Mouse (Mus musculus) brain, embryonic 18.5 days (tissue): ENCODE results near the gene Cdc73.
"Not testable (repeated sequence)": the region's sequence is repeated elsewhere in the genome, so short reads cannot be mapped to it uniquely, and the experiment has no call there.

Source experiments
- DNase-seq: peaks from one replicate; pipeline ENCODE4 v3.0.0-alpha.2; 2012; ENCODE audit warnings: low read depth, low spot score

The Cdc73 gene

GRCm38 (mm10) chr1:143675734-143676361, 26.8 kb downstream of the Cdc73 start:
- DNase-seq = peak; percentile 22

GRCm38 (mm10) chr1:143664786-143665185, 37.9 kb downstream of the Cdc73 start:
- DNase-seq = not testable (repeated sequence)

- DNase-seq = no peak
Measured at GRCm38 (mm10) chr1:143663197-143663596, 39.5 kb downstream of the Cdc73 start.

GRCm38 (mm10) chr1:143653646-143654045, 49.0 kb downstream of the Cdc73 start:
- DNase-seq = no peak

GRCm38 (mm10) chr1:143650317-143650716, 52.4 kb downstream of the Cdc73 start:
- DNase-seq = no peak

GRCm38 (mm10) chr1:143646219-143646618, 56.5 kb downstream of the Cdc73 start:
- DNase-seq = no peak

GRCm38 (mm10) chr1:143645386-143645785, 57.3 kb downstream of the Cdc73 start:
- no peak for DNase-seq

GRCm38 (mm10) chr1:143644221-143644620, 58.5 kb downstream of the Cdc73 start:
- DNase-seq = peak; percentile 66

- DNase-seq = peak; percentile 73
Measured at GRCm38 (mm10) chr1:143640650-143641407, 61.9 kb downstream of the Cdc73 start, which contains the start of gene B3galt2. Gene B3galt2, plus strand, starts transcription at chr1:143640664.

GRCm38 (mm10) chr1:143632854-143633587, 69.7 kb downstream of the Cdc73 start:
- DNase-seq = no peak

- no peak for DNase-seq
Measured at GRCm38 (mm10) chr1:143632361-143632760, 70.3 kb downstream of the Cdc73 start.

- DNase-seq = no peak
Measured at GRCm38 (mm10) chr1:143631337-143631736, 71.4 kb downstream of the Cdc73 start.

- DNase-seq = no peak
Measured at GRCm38 (mm10) chr1:143622634-143623033, 80.1 kb downstream of the Cdc73 start.

- DNase-seq = no peak
Measured at GRCm38 (mm10) chr1:143621930-143622329, 80.8 kb downstream of the Cdc73 start.

GRCm38 (mm10) chr1:143619760-143620159, 82.9 kb downstream of the Cdc73 start:
- DNase-seq = no peak

- DNase-seq = no peak
Measured at GRCm38 (mm10) chr1:143612901-143613300, 89.8 kb downstream of the Cdc73 start.

- no peak for DNase-seq
Measured at GRCm38 (mm10) chr1:143608911-143609310, 93.8 kb downstream of the Cdc73 start.

GRCm38 (mm10) chr1:143596864-143597263, 105.8 kb downstream of the Cdc73 start:
- no peak for DNase-seq

- DNase-seq = no peak
Measured at GRCm38 (mm10) chr1:143576824-143577543, 125.7 kb downstream of the Cdc73 start.

GRCm38 (mm10) chr1:143558235-143558634, 144.5 kb downstream of the Cdc73 start:
- no peak for DNase-seq

GRCm38 (mm10) chr1:143555533-143555932, 147.2 kb downstream of the Cdc73 start:
- DNase-seq = no peak

- DNase-seq = no peak
Measured at GRCm38 (mm10) chr1:143554621-143555020, 148.1 kb downstream of the Cdc73 start.
